Mouse (Mus musculus): ENCODE results near the gene Pmpcb.

DNA sequence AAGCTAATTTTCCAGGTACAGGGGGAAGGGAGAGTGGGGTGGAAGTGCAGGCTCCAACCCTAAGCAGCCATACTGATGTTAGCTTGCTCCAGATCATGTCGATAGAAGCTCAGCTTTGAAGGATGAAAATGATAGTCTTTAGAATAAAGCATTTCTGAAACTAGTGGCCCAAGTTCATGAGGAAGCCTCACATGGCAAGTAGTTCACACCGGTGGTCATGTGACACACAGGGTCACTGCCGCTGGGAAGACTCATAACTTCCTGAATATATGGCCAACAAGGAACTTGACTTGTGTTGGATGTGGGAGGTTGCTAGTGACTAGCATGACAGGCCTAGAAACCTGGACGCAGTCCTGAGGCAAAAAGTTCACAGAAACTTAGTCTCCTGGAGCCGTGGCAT lies 44.7 kb upstream of the Pmpcb start:
- no peak for TF ChIP-seq GATA1 (IDR thresholded peaks at IDR 0.05; ENCODE audit: borderline replicate concordance, low read length)
- no peak for TF ChIP-seq FLI1 (IDR thresholded peaks at IDR 0.05; ENCODE audit: low read length)

Data from megakaryocyte, embryonic 14.5 days (primary cell).